Mouse (Mus musculus) cerebellum, adult 2 months (tissue): Measurements from ENCODE around the gene Zbtb12.

Experiments used
- CTCF ChIP-seq: fragments of 200-500 bp; IDR thresholded peaks from 2 replicates; pipeline ENCODE4 v1.5.1; 2011; ENCODE audit warnings: low read depth, mild to moderate bottlenecking, control low read depth, low read length, moderate library complexity, borderline replicate concordance; ENCODE audit not compliant: insufficient read depth
- POLR2A ChIP-seq: fragments of 200-500 bp; IDR thresholded peaks from 2 replicates; pipeline ENCODE4 v1.6.1; 2011; ENCODE audit warnings: low read length, control low read depth, borderline replicate concordance; ENCODE audit not compliant: insufficient read depth

DNA sequence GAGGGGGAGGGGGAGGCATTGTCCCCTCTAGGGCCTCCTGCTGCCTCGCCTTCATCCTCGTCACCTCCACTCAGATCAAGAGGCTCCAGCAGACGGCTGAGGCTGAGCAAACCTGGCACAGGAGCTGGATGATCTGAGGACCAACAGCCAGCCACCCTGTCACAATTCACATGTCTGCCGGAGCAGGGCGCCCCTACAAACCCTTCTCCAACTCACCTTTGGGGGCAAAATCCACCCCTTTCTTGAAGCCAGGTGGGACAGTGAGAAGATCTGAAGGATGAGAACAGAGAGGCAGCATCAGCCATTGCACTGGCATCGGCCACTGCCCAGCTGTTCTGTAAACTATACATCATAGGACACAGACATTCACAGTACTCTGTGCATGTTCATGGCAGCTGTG is 32.1 kb upstream of the Zbtb12 start:
- TF ChIP-seq CTCF (no peak), POLR2A (no peak)
